Mouse (Mus musculus) brain, embryonic 14.5 days (tissue): ENCODE data around the gene Plcb4.

Experiments used
- CTCF ChIP-seq: fragments of 200-500 bp; IDR thresholded peaks from 2 replicates; pipeline ENCODE4 v1.5.1; 2012; ENCODE audit warnings: inconsistent platforms, mild to moderate bottlenecking, moderate library complexity, borderline replicate concordance; ENCODE audit not compliant: insufficient read depth, insufficient read length; ENCODE audit errors: extremely low read depth
- POLR2A ChIP-seq: fragments of 200-500 bp; IDR thresholded peaks from 2 replicates; pipeline ENCODE4 v1.6.1; 2012; ENCODE audit warnings: mild to moderate bottlenecking, inconsistent platforms, borderline replicate concordance; ENCODE audit not compliant: poor library complexity, insufficient read depth, insufficient read length, severe bottlenecking; ENCODE audit errors: extremely low read depth

- no peak for TF ChIP-seq CTCF
- no peak for TF ChIP-seq POLR2A
Measured at GRCm38 (mm10) chr2:136059029-136059669, 400.3 kb downstream of the Plcb4 start.
